Mouse (Mus musculus) megakaryocyte-erythroid progenitor cell, adult 5-6 weeks (primary cell): ENCODE measurements around the gene Polr2l. TPM values are rescaled to one million over a fixed set of nuclear protein-coding genes. Genes with fewer than 3 reads are reported as not detected.
A peak's percentile ranks its signal among the peaks of the same experiment; 100 is the strongest.
"Not testable (repeated sequence)": the region's sequence is repeated elsewhere in the genome, so short reads cannot be mapped to it uniquely, and the experiment has no call there.

Source experiments
- ATAC-seq: replicated peaks from 2 replicates; pipeline ENCODE4 v1.8.0; 2016; ENCODE audit warnings: mild to moderate bottlenecking, inconsistent platforms; ENCODE audit not compliant: severe bottlenecking, poor library complexity, low FRiP score, low TSS enrichment
- total RNA-seq, 2 experiments: library from RNA; stranded (forward) in 1 of 2; stranded (reverse) in 1 of 2; fragments of 200-1000, 215-1000 nt in 1 of 2; fragments of >200 nt in 1 of 2; fragmentation: Nextera tagmentation in 1 of 2; gene quantifications; 2 replicates each; pipeline ENCODE4 v1.2.3; 2014 to 2017

Polr2l gene
- total RNA-seq, 2 experiments from 2014 or later, result 53.3 to 77.2 TPM

- no peak for ATAC-seq
Measured at GRCm38 (mm10) chr7:141457986-141458660, 16.8 kb downstream of the Polr2l start.

DNA sequence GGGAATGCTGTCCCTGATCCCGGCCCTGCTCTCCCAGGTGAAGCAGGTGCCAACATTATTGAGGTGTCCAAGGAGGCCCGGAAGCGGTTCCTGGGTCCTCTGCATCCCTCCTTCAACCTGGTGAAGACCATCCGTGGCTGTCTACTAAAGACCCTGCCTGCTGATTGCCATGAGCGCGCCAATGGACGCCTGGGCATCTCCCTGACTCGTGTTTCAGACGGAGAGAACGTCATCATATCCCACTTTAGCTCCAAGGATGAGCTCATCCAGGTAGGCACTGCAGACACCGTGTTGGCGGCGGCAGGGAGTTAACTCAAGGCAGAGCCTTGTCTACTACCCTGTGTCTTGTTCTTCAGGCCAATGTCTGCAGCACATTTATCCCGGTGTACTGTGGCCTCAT, 17.7 kb downstream of the Polr2l start:
- no peak for ATAC-seq

DNA sequence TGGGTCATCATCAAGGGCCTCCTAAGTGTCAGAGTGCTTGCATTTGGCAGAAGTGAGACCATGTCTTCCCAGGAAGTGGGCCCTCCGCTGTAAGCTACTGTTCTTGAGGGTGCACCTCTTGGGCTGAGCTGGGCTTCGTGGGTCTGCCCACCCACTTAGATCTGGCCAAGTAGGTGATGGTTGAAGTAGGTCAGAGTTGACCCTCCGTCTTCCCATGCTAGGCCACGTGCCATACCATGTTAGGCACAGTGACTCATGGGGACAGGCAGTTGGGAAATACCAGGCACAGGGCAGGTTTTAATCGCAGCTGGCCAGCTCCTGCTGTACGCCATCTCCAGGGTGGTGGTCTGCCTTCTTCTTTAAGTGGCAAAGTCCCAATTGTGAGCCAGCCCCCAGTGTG, 18.2 kb downstream of the Polr2l start:
- ATAC-seq, result no peak

DNA sequence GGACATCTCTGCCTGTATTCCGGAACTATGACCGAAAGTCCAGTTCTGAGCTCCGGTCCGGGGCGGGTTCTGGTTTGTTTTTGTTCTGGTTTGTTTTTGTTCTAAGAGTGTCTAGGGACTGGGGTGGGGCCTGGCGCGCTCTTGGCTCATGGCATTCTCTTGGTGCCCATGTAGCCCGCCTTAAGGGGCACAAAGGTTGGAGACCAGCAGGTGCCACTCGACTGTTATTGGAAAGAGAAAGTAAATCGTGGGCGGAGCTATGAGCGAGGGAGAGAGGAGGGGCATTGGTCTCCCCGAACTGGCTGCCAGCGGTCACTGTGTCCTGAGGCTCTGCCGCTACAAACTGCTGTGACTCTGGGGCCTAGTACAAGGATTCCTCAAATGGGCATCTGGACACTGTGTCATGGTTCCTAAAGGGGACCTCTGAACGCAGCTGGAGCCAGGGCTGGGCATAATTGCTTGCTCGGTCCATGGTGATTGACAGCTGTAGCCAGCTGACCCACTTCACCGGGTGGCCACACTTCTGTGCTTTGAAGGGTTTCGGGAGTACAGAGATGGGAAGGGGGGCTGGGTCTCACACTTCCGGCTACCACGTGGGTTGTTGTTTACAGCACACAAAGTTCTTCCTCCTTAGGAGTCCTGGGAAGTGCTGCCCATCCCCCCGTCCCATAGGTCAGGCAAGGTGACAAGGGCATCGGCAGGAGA, 19.2 kb downstream of the Polr2l start:
- ATAC-seq, result peak; percentile 33; the same call in 1 of the 2 replicates

DNA sequence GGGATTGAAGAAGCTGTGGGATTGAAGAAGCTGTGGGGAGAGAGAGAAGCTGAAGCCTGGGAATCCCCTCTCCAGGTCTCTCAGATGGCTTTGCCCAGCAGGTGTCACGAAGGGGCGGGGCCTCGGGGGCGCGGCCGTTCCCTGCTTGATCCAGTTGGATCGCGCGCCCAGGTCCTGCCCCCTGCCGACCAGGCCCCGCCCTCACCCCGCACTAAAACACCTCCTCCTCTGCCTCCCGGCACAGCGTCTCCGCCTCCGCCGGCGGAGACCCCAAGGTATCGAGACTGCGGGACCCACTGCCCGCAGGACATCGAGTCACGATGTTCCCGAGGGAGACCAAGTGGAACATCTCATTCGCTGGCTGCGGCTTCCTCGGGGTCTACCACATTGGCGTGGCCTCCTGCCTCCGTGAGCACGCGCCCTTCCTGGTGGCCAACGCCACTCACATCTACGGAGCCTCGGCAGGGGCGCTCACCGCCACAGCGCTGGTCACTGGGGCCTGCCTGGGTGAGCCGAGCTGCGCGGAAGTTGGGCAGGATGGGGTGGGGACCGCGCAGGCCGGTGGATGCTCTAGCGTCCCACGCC, 19.9 kb downstream of the Polr2l start, which contains the start of gene Pnpla2:
Pnpla2 (plus strand) TSS at position 232 of the 585 bp plus-strand sequence.
- peak; percentile 78 for ATAC-seq

- ATAC-seq, result no peak
Measured at GRCm38 (mm10) chr7:141453636-141454035, 21.3 kb downstream of the Polr2l start.

- ATAC-seq, result no peak
Measured at GRCm38 (mm10) chr7:141451928-141452327, 23.0 kb downstream of the Polr2l start.

GRCm38 (mm10) chr7:141447110-141447991, 27.6 kb downstream of the Polr2l start, which contains the start of gene Rplp2:
Rplp2 (plus strand) TSS chr7:141447370.
- ATAC-seq, result peak; percentile 74

- not testable (repeated sequence) for ATAC-seq
Measured at GRCm38 (mm10) chr7:141446374-141446773, 28.6 kb downstream of the Polr2l start.

GRCm38 (mm10) chr7:141443828-141444237, 31.1 kb downstream of the Polr2l start, which contains the start of gene Pidd1:
Pidd1 (minus strand) TSS chr7:141444025.
- ATAC-seq, result peak; percentile 60

DNA sequence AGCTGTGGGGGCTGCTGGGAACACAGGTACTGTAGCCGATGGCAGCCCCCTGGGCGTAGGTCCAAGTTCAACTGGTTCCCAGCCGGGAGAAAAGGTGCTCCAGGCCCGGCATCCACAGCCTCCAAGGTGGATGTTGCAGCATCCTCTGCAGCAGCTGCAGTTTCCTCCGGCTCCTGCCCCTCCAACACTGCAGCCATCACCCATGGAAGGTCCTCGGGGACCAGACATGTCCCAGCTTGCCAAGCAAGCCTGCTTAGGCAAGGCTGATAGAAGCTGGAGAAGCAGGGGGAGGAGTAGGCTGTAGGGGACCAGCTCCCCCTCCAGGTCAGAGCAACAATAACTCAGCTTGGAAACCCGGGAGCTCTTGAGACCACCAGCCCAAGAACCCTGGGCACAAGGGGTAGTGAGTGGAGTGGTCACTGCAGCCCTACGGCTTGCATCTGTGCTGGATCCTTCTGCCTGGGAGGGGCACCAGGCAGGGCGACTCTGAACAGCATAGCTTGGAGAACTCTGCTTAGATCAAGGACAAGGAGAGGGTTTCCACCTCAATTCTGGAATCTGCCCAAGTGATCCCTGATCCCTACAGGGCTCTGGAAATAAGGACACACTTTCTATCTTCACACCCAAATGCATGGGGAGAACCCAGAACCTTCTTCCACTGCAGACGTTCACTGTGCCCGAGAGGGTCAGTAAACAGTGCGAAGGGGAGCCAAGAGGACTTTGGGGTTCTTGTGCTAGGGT, 31.7 kb downstream of the Polr2l start:
- ATAC-seq, result peak; percentile 48

DNA sequence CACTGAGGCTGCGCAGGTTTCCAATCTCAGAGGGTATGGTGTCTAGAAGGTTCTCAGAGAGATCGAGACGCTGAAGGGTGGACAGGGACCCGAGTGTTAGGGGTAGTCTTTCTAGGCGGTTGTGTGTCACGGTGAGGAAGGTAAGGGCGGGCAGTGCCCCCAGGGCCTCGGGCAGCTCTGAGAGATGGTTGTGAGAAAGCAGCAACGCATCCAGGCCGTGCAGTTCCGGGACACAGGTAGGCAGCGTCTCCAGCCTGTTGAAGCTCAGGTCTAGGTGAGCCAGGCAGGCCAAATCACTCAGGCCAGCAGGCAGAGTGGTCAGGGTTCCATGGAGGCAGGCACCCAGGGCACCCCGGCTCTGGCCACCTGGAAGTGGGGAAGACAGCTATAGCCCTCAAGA, 32.7 kb downstream of the Polr2l start:
- no peak for ATAC-seq

GRCm38 (mm10) chr7:141441460-141441859, 33.5 kb downstream of the Polr2l start:
- ATAC-seq, result no peak

GRCm38 (mm10) chr7:141440613-141441012, 34.3 kb downstream of the Polr2l start:
- no peak for ATAC-seq

- no peak for ATAC-seq
Measured at GRCm38 (mm10) chr7:141439811-141440210, 35.1 kb downstream of the Polr2l start.

DNA sequence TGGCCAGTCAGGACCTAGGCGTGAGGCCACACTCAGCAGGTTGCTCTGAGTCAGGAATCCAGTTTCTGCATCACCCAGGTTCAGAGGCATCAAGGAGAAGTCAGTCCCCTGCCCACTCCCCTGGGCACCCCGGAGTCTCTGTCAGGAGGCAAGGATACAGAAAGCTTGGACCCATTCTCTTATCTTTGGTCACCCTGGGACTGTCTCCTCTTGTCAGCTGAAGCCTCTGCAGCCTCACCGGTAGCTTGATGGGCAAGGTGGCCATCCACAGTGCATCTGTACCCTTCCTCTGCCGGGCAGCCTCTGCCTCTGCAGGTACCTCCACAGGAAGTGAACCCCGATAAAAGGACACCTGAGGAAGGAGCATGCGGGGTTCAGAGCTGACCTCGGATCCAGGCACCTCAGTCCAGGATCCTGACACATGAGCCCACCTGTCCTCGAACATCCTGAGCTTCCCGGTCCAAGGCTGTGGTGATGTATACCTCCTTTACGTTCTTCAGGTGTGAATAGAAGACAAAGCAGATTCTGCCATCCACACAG, 35.7 kb downstream of the Polr2l start:
- no peak for ATAC-seq

DNA sequence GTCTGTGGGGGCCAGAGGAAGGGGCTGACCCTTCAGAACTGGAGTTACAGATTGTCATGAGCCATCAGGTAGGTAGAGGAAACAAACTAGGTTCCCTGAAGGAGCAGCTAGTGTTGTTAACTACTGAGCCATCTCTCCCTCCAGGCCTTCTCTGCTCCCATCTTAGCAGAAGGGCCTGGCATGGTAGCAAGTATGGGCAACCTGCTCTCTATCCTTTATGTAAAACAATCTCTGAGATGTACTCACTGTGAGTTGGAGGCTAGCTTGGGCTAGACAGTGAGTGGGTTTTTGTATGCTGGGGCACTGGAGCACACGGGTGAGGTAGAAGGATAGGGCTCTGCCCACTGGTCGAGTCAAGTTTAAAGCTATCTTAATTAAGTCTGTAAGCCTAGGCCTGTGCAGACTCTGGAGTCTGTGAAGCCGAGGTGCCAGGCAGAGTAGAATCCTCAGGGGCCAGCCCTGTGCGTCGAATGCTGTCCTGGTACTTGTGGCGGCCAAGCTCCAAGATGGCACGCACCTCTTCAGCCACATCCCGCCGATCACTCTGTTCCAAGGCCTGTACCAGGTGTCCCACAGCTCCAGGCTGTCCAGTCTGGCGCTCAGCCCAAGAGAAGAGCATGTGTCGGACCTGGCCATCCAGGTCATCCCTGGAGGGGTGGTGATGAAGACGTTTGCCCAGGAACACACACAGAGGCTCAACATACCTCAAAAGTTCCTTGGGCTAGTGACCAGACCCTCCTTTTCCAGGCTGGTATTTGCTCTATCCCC, 36.5 kb downstream of the Polr2l start:
- no peak for ATAC-seq
